Mouse (Mus musculus): ENCODE data around the gene Gm3409. TPM values are rescaled to one million over a fixed set of nuclear protein-coding genes. Genes with fewer than 3 reads are reported as not detected.

Gene Gm3409
- total RNA-seq, 2 experiments from 2014 or later, result not detected

Other genes with a start within 250 kb of the Gm3409 start
- 100 to 1,000 TPM in 1 of 2 experiments, 10 to 100 TPM in 1; 97.5 to 111 TPM for gene Wasf3, start 152.7 kb upstream of the Gm3409 start, total RNA-seq (2021)
- not detected for gene Gm6408, start 55.7 kb upstream of the Gm3409 start, total RNA-seq (2021)
- not detected for gene Gm6370, start 46.3 kb upstream of the Gm3409 start, total RNA-seq (2021)
- not detected for gene 4930449I24Rik, start 35.2 kb upstream of the Gm3409 start, total RNA-seq (2021)
- not detected for gene Gm3402, start 23.5 kb upstream of the Gm3409 start, total RNA-seq (2021)
- gene Gm3404, start 11.8 kb upstream of the Gm3409 start, total RNA-seq (2021), result not detected
- gene Gm3415, start 18.5 kb downstream of the Gm3409 start, total RNA-seq (2021), result not detected
- gene Gpr12, start 47.6 kb downstream of the Gm3409 start, total RNA-seq (2021), result 10 to 100 TPM; 40.9 to 44.1 TPM

All from layer of hippocampus, postnatal 25 days (tissue).